Mouse (Mus musculus): Measurements from ENCODE around the gene Folr1. TPM values are rescaled to one million over a fixed set of nuclear protein-coding genes. Genes with fewer than 3 reads are reported as not detected.

The Folr1 gene
- polyA plus RNA-seq, 1 experiment from 2014 or later, result 17.4 TPM

DNA sequence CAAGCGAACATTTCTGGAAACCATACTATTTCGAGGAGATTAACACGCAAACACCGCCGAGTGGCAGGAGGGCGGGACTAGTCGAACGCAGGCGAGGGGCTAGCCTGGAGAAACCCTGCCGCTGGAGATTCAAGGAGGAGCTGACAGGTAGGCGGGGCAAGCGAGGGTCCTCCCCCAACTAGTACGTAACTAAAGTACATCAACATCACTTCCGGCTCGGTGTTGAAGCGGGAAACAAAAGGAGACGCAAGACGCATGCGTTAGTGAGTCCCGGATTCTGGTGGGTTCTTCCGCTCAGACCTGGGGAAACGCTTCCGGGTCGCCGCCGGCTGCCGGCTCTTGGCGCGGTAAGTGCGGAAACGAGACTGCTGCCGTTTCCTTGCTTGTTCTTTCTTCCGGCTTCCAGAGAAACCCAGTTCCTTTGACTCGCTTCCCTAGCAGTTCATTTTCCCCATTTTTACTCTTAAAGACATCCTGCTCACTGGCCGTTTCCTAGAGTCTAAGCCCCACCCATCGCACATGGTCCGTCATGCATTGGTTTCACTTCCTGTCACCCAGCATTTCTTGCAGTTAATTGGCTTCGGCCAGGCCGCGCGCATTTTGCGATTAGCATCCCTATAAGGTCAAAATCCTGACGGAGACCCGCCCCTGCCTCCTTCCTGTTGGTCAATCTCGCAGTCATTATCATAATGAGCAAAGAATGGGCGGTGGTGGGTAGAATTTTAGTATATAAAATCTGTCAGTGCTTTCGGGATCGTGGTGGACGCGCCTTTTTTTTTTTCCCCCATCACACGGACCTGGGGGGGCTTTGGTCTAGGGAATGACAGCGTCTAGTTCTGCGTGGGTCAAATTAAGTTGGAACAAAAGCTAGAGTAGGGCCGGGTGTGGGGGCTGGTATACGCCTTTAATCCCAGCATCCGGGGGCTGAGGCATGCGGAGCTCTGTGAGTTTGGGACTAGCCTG, 25.8 kb upstream of the Folr1 start:
- H3K4me2 ChIP-seq, result peak overlapping the region; percentile 49
- under 1% methylated on average over 57 of the region's 57 CpGs for WGBS
- peak; percentile 98 for ATAC-seq (replicated peaks)

DNA sequence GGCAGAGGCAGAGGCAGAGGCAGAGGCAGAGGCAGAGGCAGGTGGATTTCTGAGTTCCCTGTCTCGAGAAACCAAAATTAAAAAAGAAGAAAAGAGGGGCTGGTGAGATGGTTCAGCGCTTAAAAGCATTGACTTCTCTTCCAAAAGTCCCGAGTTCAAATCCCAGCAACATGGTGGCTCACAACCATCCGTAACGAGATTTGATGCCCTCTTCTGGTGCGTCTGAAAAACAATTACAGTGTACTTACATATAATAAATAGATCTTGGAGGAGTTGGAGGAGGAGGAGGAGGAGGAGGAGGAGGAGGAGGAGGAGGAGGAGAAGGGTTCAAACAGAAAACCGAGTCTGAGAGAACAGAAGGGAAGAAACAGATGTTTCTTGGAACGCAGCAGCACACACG, 25.1 kb upstream of the Folr1 start:
- Histone ChIP-seq H3K4me2 (peak overlapping the region; percentile 38), H3K9ac (peak overlapping the region; percentile 65), H3K36me3 (replicated peaks) (0 out of 2 replicates have a peak, but pooled peaks cover 3% of the 10 kb centered on the region), H3K4me3 (peak overlapping the region; percentile 73), H3K27ac (peak overlapping the region; percentile 94), H3K4me1 (peaks cover 16% of the 10 kb centered on the region), H3K27me3 (replicated peaks) (no peaks in the 10 kb centered on the region), H3K9me3 (no peaks in the 10 kb centered on the region)
- 36% methylated on average over 9 of the region's 9 CpGs for WGBS
- ATAC-seq (replicated peaks), result no peak; the same call in 1 of the 2 replicates

More for the DNA sequence above, 25.8 kb upstream of the Folr1 start:
- peak overlapping the region; percentile 65 for H3K9ac ChIP-seq
- no peaks in the 10 kb centered on the region for H3K9me3 ChIP-seq
- H3K36me3 ChIP-seq (replicated peaks), result 0 out of 2 replicates have a peak, but pooled peaks cover 3% of the 10 kb centered on the region
- peak overlapping the region; percentile 94 for H3K27ac ChIP-seq
- no peaks in the 10 kb centered on the region for H3K27me3 ChIP-seq (replicated peaks)
- peaks cover 16% of the 10 kb centered on the region for H3K4me1 ChIP-seq
- peak overlapping the region; percentile 73 for H3K4me3 ChIP-seq

DNA sequence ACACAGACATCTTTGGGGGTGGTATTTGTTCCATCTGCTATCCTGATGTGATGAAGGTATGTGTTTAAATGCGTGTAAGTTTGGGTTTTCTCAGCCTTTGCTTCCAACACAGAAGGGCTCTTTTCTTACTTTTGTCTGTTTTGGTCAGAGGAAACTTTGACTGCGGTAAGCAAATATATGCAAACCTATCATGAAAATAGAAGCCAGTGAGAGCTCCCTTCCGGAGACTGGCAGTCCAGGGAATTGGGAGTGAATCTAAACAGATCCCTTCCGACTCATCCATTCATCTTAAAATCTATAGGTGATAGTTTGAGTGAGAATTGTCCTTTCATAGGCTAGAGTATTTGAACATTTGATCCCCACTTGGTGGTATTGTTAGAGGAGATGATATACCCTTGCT, 17.9 kb upstream of the Folr1 start:
- WGBS, result 87% methylated on average over 4 of the region's 4 CpGs

GRCm38 (mm10) chr7:101886274-101886673, 15.7 kb upstream of the Folr1 start:
- H3K9ac ChIP-seq, result no peak overlapping the region
- no peaks in the 10 kb centered on the region for H3K4me1 ChIP-seq
- no peak for ATAC-seq (replicated peaks)
- 87% methylated on average over 6 of the region's 6 CpGs for WGBS
- no peak overlapping the region for H3K27ac ChIP-seq
- no peaks in the 10 kb centered on the region for H3K9me3 ChIP-seq
- no peaks in the 10 kb centered on the region for H3K36me3 ChIP-seq (replicated peaks)
- H3K4me3 ChIP-seq, result no peak overlapping the region
- H3K27me3 ChIP-seq (replicated peaks), result no peaks in the 10 kb centered on the region
- H3K4me2 ChIP-seq, result no peak overlapping the region

More for the DNA sequence above, 17.9 kb upstream of the Folr1 start:
- no peak overlapping the region for H3K9ac ChIP-seq
- no peak overlapping the region for H3K4me3 ChIP-seq
- no peaks in the 10 kb centered on the region for H3K4me1 ChIP-seq
- ATAC-seq (replicated peaks), result no peak
- no peaks in the 10 kb centered on the region for H3K9me3 ChIP-seq
- H3K4me2 ChIP-seq, result no peak overlapping the region
- H3K27me3 ChIP-seq (replicated peaks), result no peaks in the 10 kb centered on the region
- no peak overlapping the region for H3K27ac ChIP-seq
- H3K36me3 ChIP-seq (replicated peaks), result no peaks in the 10 kb centered on the region

- 94% methylated on average over 4 of the region's 4 CpGs for WGBS
- H3K4me1 ChIP-seq, result no peaks in the 10 kb centered on the region
- H3K27me3 ChIP-seq (replicated peaks), result no peaks in the 10 kb centered on the region
- no peak for ATAC-seq (replicated peaks)
- H3K9ac ChIP-seq, result no peak overlapping the region
- no peaks in the 10 kb centered on the region for H3K9me3 ChIP-seq
- no peak overlapping the region for H3K4me3 ChIP-seq
- H3K27ac ChIP-seq, result no peak overlapping the region
- H3K4me2 ChIP-seq, result no peak overlapping the region
- H3K36me3 ChIP-seq (replicated peaks), result no peaks in the 10 kb centered on the region
These were observed 13.6 kb upstream of the Folr1 start for GRCm38 (mm10) chr7:101884160-101884559.

DNA sequence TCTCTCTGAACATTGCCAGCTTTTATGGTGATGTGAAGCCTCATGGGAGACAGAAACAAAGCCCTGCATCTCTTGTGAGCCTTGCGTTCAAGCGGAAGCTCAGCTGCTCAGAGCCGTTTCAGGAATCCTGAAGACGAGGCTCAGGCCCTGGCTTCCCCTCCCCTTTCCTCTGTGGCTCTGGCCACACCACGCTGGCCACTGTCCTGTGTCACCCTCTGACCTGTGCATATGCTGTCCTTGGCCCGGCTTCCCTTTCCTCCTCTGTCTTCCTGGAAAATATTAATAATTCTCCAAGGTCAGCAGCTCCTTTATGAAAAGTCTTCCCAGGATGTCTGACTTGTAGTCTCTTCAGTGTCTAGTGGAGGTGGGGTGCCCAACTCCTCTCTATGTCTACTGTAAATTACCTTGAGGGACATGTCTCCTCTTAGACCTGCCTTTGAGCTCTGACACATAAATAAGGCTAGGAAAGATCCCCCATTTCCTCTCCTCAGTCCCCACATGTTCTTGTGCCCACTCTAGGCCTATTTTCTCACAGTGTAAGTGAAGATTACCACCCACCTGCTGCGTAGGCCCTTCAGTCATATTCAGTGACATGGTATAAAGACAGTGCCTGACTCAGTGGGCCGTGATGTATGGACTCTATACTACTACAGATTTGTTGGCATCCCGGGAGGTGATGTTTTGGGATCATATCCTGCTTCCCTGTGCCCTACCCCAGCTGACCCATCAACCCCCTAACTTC, 12.0 kb upstream of the Folr1 start:
- no peak overlapping the region for H3K27ac ChIP-seq
- H3K36me3 ChIP-seq (replicated peaks), result no peaks in the 10 kb centered on the region
- H3K27me3 ChIP-seq (replicated peaks), result no peaks in the 10 kb centered on the region
- ATAC-seq (replicated peaks), result no peak
- WGBS, result 64% methylated on average over 9 of the region's 9 CpGs
- H3K4me1 ChIP-seq, result no peaks in the 10 kb centered on the region
- no peak overlapping the region for H3K4me3 ChIP-seq
- no peak overlapping the region for H3K4me2 ChIP-seq
- no peaks in the 10 kb centered on the region for H3K9me3 ChIP-seq
- no peak overlapping the region for H3K9ac ChIP-seq

DNA sequence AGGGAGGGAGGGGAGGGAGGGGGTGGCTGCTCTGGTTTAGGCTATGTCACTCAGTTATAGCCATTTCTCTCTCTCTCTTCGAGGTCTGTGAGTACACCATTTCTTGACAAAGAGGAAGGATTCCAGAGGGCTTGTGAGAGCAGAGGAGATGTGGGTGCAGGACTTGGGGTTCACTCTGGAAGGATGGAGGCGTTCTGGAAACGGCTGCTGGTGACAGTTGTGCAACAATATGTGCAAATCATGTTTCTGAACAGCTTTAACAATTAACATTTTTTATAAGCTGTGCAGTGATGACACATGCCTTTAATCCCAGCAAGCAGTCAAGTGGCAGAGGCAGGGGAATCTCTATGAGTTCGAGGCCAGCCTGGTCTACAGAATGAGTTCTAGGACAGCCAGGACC, 10.3 kb upstream of the Folr1 start:
- Histone ChIP-seq H3K9me3 (no peaks in the 10 kb centered on the region), H3K9ac (no peak overlapping the region), H3K4me3 (no peak overlapping the region), H3K4me2 (no peak overlapping the region), H3K4me1 (no peaks in the 10 kb centered on the region), H3K36me3 (replicated peaks) (no peaks in the 10 kb centered on the region), H3K27me3 (replicated peaks) (no peaks in the 10 kb centered on the region), H3K27ac (no peak overlapping the region)
- WGBS, result 81% methylated on average over 4 of the region's 4 CpGs
- no peak for ATAC-seq (replicated peaks)

DNA sequence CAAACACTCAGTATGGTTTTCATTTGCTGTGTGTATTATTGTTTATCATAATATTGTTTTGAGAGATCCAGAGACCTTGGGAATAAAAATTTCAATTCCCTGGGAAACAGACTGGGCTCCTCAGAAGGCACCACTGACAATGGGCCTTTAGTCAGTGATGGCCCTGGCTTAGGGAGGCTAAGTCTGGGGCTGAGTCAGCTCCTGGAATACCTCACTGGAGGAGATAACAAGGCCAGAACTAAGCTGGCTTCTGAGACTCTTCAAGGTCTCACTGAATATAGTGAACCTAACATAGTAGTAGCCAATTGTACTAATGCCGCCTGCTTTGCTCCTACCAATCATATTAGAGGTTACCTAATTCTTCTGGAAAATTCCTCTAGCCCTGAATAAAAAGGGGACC, 5.4 kb upstream of the Folr1 start:
- no peaks in the 10 kb centered on the region for H3K9me3 ChIP-seq
- H3K4me2 ChIP-seq, result no peak overlapping the region
- 93% methylated on average over 1 of the region's 1 CpGs for WGBS
- no peaks in the 10 kb centered on the region for H3K27me3 ChIP-seq (replicated peaks)
- no peak overlapping the region for H3K9ac ChIP-seq
- no peak for ATAC-seq (replicated peaks)
- H3K4me3 ChIP-seq, result no peak overlapping the region
- no peaks in the 10 kb centered on the region for H3K4me1 ChIP-seq
- no peak overlapping the region for H3K27ac ChIP-seq
- no peaks in the 10 kb centered on the region for H3K36me3 ChIP-seq (replicated peaks)

GRCm38 (mm10) chr7:101871296-101871695, 708 bp upstream of the Folr1 start:
- no peak for ATAC-seq (replicated peaks)
- Histone ChIP-seq H3K27me3 (replicated peaks) (no peaks in the 10 kb centered on the region), H3K9me3 (no peaks in the 10 kb centered on the region), H3K4me3 (no peak overlapping the region), H3K9ac (no peak overlapping the region), H3K36me3 (replicated peaks) (no peaks in the 10 kb centered on the region), H3K4me1 (peaks cover 6% of the 10 kb centered on the region; the same call in 1 of the 2 replicates), H3K4me2 (no peak overlapping the region), H3K27ac (no peak overlapping the region)
- WGBS, result 92% methylated on average over 3 of the region's 3 CpGs

DNA sequence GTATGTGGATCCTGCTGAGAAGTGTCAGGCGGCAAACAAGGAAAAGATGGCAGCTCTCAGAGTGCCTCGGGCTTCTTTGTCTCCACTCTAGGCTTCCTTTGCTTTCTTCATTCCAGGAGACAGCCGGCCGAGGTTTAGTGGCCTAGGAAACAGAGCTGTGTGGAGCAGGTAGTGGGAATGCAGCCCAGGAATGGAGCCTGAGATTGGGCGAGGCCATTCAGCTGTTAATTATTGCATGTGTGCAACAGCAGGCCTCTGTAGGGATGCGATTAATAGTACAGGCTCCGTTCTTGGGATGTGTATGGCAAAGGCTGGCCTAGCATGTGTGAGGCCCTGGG, 1.5 kb downstream of the Folr1 start:
- H3K27ac ChIP-seq, result no peak overlapping the region
- H3K4me2 ChIP-seq, result no peak overlapping the region
- no peak overlapping the region for H3K9ac ChIP-seq
- peaks cover 6% of the 10 kb centered on the region; the same call in 1 of the 2 replicates for H3K4me1 ChIP-seq
- WGBS, result 23% methylated on average over 7 of the region's 7 CpGs
- ATAC-seq (replicated peaks), result no peak
- no peaks in the 10 kb centered on the region for H3K36me3 ChIP-seq (replicated peaks)
- H3K27me3 ChIP-seq (replicated peaks), result no peaks in the 10 kb centered on the region
- no peak overlapping the region for H3K4me3 ChIP-seq
- H3K9me3 ChIP-seq, result no peaks in the 10 kb centered on the region

- Histone ChIP-seq H3K9ac (no peak overlapping the region), H3K4me1 (peaks cover 6% of the 10 kb centered on the region; the same call in 1 of the 2 replicates), H3K27me3 (replicated peaks) (no peaks in the 10 kb centered on the region), H3K9me3 (no peaks in the 10 kb centered on the region), H3K4me2 (no peak overlapping the region), H3K36me3 (replicated peaks) (no peaks in the 10 kb centered on the region), H3K27ac (no peak overlapping the region), H3K4me3 (no peak overlapping the region)
- 35% methylated on average over 13 of the region's 13 CpGs for WGBS
- peak; percentile 37; the same call in 1 of the 2 replicates for ATAC-seq (replicated peaks)
These were observed 2.1 kb downstream of the Folr1 start for GRCm38 (mm10) chr7:101868241-101869162.

Measured in midbrain, embryonic 15.5 days (tissue).